Mouse (Mus musculus) neutrophil, adult 5-6 weeks (primary cell): Measurements from ENCODE around the gene Rnf34. TPM values are rescaled to one million over a fixed set of nuclear protein-coding genes. Genes with fewer than 3 reads are reported as not detected.

ENCODE experiments used
- total RNA-seq: library from RNA; stranded (forward); fragments of 200-1000 nt; gene quantifications from 2 replicates; pipeline ENCODE4 v1.2.3, GENCODE M21; 2017

Rnf34 gene
- total RNA-seq, 1 experiment from 2014 or later: 28.2 TPM

Other genes with a start within 250 kb of the Rnf34 start
- gene Ift81, start 235.5 kb upstream of the Rnf34 start, total RNA-seq: 0.93 and 2.7 TPM in 2 replicates
- gene P2rx7, start 206.1 kb upstream of the Rnf34 start, total RNA-seq: 3.7 and 6.3 TPM in 2 replicates
- gene P2rx4, start 142.5 kb upstream of the Rnf34 start, total RNA-seq: 31.6 and 36.3 TPM in 2 replicates
- gene Camkk2, start 70.6 kb upstream of the Rnf34 start, total RNA-seq: 38.7 and 39.8 TPM in 2 replicates
- gene Anapc5, start 28.7 kb upstream of the Rnf34 start, total RNA-seq: 205 and 210 TPM in 2 replicates
- gene Kdm2b, start 139.8 kb downstream of the Rnf34 start, total RNA-seq: 24.3 and 27.4 TPM in 2 replicates
- gene Orai1, start 165.0 kb downstream of the Rnf34 start, total RNA-seq: 36.6 and 38.4 TPM in 2 replicates
- gene Morn3, start 197.0 kb downstream of the Rnf34 start, total RNA-seq: not detected in 2 replicates
- 1.8 and 2.0 TPM in 2 replicates for gene Tmem120b, start 218.4 kb downstream of the Rnf34 start, total RNA-seq